Mouse (Mus musculus) kidney, postnatal 0 days (tissue): ENCODE results near the gene Aldh1a3. TPM values are rescaled to one million over a fixed set of nuclear protein-coding genes. Genes with fewer than 3 reads are reported as not detected.
A peak's percentile ranks its signal among the peaks of the same experiment; 100 is the strongest.

Source experiments
- ATAC-seq: fragments of 200-750 bp; cut with Nextera tagmentation; replicated peaks from 2 replicates; pipeline ENCODE4 v1.8.0; 2017; ENCODE audit warnings: low read depth, moderate number of reproducible peaks, moderate TSS enrichment, moderate library complexity; ENCODE audit not compliant: low FRiP score
- DNase-seq: peaks from one replicate; pipeline ENCODE4 v3.0.0-alpha.2; 2016; ENCODE audit warnings: low spot score
- H3K27ac ChIP-seq: fragments of 300-500 bp; sonication (generic); 2 replicates; pipeline ENCODE4 v1.5.1; 2014; ENCODE audit warnings: mild to moderate bottlenecking
- H3K27me3 ChIP-seq: fragments of 300-500 bp; sonication (generic); 2 replicates; pipeline ENCODE4 v1.6.1; 2014; ENCODE audit warnings: low read length, mixed read lengths; ENCODE audit not compliant: insufficient read depth
- H3K36me3 ChIP-seq: fragments of 300-500 bp; sonication (generic); 2 replicates; pipeline ENCODE4 v1.6.1; 2014; ENCODE audit warnings: low read length, mixed read lengths; ENCODE audit not compliant: insufficient read depth
- H3K4me1 ChIP-seq: fragments of 300-500 bp; sonication (generic); replicated peaks from 2 replicates; pipeline ENCODE4 v1.6.1; 2014; ENCODE audit warnings: antibody characterized with exemption, low read length, mixed read lengths; ENCODE audit not compliant: insufficient read depth
- H3K4me2 ChIP-seq: fragments of 300-500 bp; sonication (generic); 2 replicates; pipeline ENCODE4 v1.6.1; 2014; ENCODE audit warnings: mild to moderate bottlenecking, low read length, moderate library complexity, mixed read lengths
- H3K4me3 ChIP-seq: fragments of 300-500 bp; sonication (generic); replicated peaks from 2 replicates; pipeline ENCODE4 v1.5.1; 2014; ENCODE audit warnings: low read depth, low read length
- H3K9ac ChIP-seq: fragments of 300-500 bp; sonication (generic); 2 replicates; pipeline ENCODE4 v1.6.1; 2014; ENCODE audit warnings: low read depth, low read length
- H3K9me3 ChIP-seq: fragments of 300-500 bp; sonication (generic); replicated peaks from 2 replicates; pipeline ENCODE4 v1.6.1; 2016; ENCODE audit warnings: low read length, inconsistent platforms, mixed read lengths
- CTCF ChIP-seq: IDR thresholded peaks from 2 replicates; pipeline ENCODE4 v1.5.1; 2016; ENCODE audit warnings: antibody characterized with exemption, low read depth, mild to moderate bottlenecking, moderate library complexity
- WGBS: fragments of 180-500 bp; shearing (Covaris S2); extraction: QIAGEN DNeasy Blood & Tissue Kit; methylation state at CpG from one replicate; pipeline ENCODE4 v1.1.7; 2014; 5-methylcytosine and 5-hydroxymethylcytosine counted together
- polyA plus RNA-seq: library from polyadenylated mRNA; unstranded; fragments of >200 nt; fragmentation: Nextera tagmentation; extraction: Ambion mirVana; gene quantifications from 2 replicates; pipeline ENCODE4 v1.2.1, GENCODE M21; 2015

The Aldh1a3 gene
- polyA plus RNA-seq, 1 experiment from 2014 or later = 47.0 TPM

GRCm38 (mm10) chr7:66388621-66389532 lies 38.4 kb downstream of the Aldh1a3 start:
- Histone ChIP-seq H3K4me1 (no peaks in the 10 kb centered on the region; the same call in none of the 2 replicates), H3K9me3 (no peaks in the 10 kb centered on the region), H3K9ac (peak overlapping the region; percentile 77), H3K27ac (peak overlapping the region; percentile 85; the same call in 1 of the 2 replicates), H3K36me3 (no peaks in the 10 kb centered on the region), H3K27me3 (no peaks in the 10 kb centered on the region), H3K4me3 (peak overlapping the region; percentile 73), H3K4me2 (peak overlapping the region; percentile 97)
- peak; percentile 93 for TF ChIP-seq CTCF
- WGBS = 11% methylated on average over 28 of the region's 28 CpGs
- ATAC-seq (peak; percentile 69; the same call in 1 of the 2 replicates), DNase-seq (peak; percentile 96)

DNA sequence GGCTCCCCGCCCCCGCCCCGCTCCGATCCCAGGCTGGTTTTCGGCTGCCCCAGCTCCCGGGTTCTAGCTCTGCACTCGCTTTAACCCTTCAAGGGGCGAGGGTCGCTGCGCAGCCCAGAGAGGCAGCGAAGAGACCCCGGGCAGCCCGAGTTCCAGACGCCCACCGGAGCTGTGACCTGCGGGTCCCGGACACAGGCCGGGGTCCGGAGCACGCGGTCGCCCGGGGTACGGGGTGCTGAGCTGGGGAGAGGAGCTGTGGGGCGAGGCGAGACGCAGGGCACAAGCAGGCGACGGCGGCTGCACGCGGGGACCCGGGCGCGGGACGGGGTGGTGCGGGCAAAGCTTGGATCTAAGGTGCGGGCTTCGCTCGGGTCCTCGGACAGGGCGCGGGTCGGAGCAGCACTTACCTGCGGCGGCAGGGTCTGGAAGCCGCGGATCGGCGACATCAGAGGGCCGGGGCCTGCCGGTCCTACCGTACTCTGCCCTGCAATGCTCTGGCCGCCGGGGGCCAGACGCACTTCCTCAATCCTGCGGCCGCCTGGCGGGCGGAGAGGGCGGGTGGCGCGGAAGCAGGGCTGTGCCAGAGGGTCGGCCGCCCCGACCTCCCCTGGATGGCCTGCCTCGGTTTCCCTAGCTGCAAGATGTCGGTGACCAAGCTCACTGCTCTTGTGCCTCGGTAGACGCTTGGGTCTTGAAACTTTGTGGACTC lies 39.4 kb downstream of the Aldh1a3 start, which contains the start of gene Lrrk1:
Gene Lrrk1 (minus strand): TSS at position 538 of the 709 bp plus-strand sequence.
- peak within 1 kb of the TSS; percentile 97 for H3K4me2 ChIP-seq
- ATAC-seq = peak; percentile 67
- peak within 1 kb of the TSS; percentile 77 for H3K9ac ChIP-seq
- WGBS = under 1% methylated on average over 70 of the region's 70 CpGs
- no peaks in the 10 kb centered on the region for H3K27me3 ChIP-seq
- no peaks in the 10 kb centered on the region; the same call in none of the 2 replicates for H3K4me1 ChIP-seq
- no peaks in the 10 kb centered on the region for H3K36me3 ChIP-seq
- TF ChIP-seq CTCF = peak; percentile 57
- H3K9me3 ChIP-seq = no peaks in the 10 kb centered on the region
- H3K4me3 ChIP-seq = peak within 1 kb of the TSS; percentile 73
- DNase-seq = peak; percentile 68
- peak within 1 kb of the TSS; percentile 85 for H3K27ac ChIP-seq

DNA sequence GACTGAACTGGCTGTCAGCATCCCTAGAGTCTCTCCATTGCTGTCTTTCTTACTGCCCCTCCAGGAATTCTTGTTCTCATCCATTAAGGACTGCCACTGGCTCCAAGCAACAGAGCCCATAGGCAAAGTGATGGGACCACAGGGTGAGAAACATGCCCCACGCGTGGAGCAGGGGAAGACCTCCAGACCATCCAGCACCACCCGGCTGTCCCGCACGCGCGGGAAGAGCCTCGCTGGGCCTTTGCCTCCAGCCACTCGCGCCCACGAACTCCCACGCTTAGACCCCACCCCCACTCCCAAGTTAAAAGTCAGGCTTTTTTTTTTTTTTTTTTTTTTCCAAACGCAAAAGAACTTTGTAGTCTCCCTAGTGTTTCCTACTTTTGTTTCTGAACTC lies 39.9 kb downstream of the Aldh1a3 start:
- H3K4me3 ChIP-seq = peak overlapping the region; percentile 73
- 0 out of 2 replicates have a peak, but pooled peaks have one; percentile 7 for ATAC-seq
- peak overlapping the region; percentile 77 for H3K9ac ChIP-seq
- no peaks in the 10 kb centered on the region for H3K27me3 ChIP-seq
- TF ChIP-seq CTCF = no peak
- peak; percentile 39 for DNase-seq
- H3K9me3 ChIP-seq = no peaks in the 10 kb centered on the region
- no peaks in the 10 kb centered on the region for H3K36me3 ChIP-seq
- peak overlapping the region; percentile 97 for H3K4me2 ChIP-seq
- H3K27ac ChIP-seq = peak overlapping the region; percentile 85; the same call in 1 of the 2 replicates
- under 1% methylated on average over 13 of the region's 13 CpGs for WGBS
- no peaks in the 10 kb centered on the region; the same call in none of the 2 replicates for H3K4me1 ChIP-seq

GRCm38 (mm10) chr7:66386411-66386810 lies 40.9 kb downstream of the Aldh1a3 start:
- H3K27me3 ChIP-seq = no peaks in the 10 kb centered on the region
- H3K27ac ChIP-seq = no peak overlapping the region
- ATAC-seq = no peak
- H3K9me3 ChIP-seq = no peaks in the 10 kb centered on the region
- DNase-seq = no peak
- H3K4me3 ChIP-seq = no peak overlapping the region
- no peaks in the 10 kb centered on the region for H3K36me3 ChIP-seq
- 94% methylated on average over 6 of the region's 6 CpGs for WGBS
- H3K4me2 ChIP-seq = no peak overlapping the region
- TF ChIP-seq CTCF = no peak
- H3K9ac ChIP-seq = no peak overlapping the region
- no peaks in the 10 kb centered on the region; the same call in none of the 2 replicates for H3K4me1 ChIP-seq

DNA sequence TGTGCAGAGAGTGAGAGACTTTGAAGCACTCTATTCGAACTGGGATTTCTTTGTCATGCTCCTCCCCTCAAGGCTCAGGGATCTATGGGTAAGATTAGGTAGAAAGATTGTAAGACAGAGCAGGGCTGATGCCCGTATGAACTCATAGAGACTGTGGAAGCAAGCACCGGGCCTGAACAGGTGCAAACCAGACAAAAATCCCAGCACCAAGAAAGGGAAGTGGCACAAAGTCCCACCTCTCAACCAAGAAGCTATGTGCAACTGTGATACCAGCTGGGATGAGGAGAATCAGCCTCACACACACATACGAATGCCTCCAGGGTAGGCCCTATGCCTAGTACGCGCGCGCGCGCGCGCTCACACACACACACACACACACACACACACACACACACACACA lies 41.5 kb downstream of the Aldh1a3 start:
- WGBS = 93% methylated on average over 12 of the region's 12 CpGs
- no peak for ATAC-seq
- H3K36me3 ChIP-seq = 0 out of 2 replicates have a peak, but pooled peaks cover under 1% of the 10 kb centered on the region

DNA sequence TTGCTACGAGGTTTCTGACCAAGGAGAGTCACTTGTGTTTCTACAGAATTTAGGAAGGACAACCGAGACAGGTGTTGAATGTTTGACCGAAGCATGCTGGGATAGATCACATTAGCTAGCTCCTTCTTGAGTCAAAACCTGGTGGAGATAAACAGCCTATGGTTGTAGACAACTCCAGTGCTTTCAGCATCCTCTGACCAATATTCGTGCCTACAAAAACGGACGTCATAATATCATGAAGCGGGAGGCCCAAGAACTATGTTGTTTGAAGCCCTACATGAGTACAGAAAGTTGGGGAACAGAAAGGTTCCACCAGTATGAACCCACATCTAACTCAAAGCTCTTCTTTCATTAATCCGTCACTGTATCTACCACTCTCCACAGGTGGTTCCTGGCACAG lies 42.4 kb downstream of the Aldh1a3 start:
- Histone ChIP-seq H3K36me3 (0 out of 2 replicates have a peak, but pooled peaks cover 4% of the 10 kb centered on the region), H3K4me1 (no peaks in the 10 kb centered on the region; the same call in none of the 2 replicates), H3K4me2 (no peak overlapping the region), H3K9me3 (no peaks in the 10 kb centered on the region), H3K4me3 (no peak overlapping the region), H3K27me3 (no peaks in the 10 kb centered on the region), H3K27ac (peak overlapping the region; percentile 37; the same call in 1 of the 2 replicates), H3K9ac (no peak overlapping the region)
- ATAC-seq = no peak
- no peak for DNase-seq
- WGBS = 85% methylated on average over 8 of the region's 8 CpGs
- no peak for TF ChIP-seq CTCF

More for the DNA sequence above, 41.5 kb downstream of the Aldh1a3 start:
- Histone ChIP-seq H3K4me3 (no peak overlapping the region), H3K27ac (no peak overlapping the region), H3K4me2 (no peak overlapping the region), H3K4me1 (no peaks in the 10 kb centered on the region; the same call in none of the 2 replicates), H3K9ac (no peak overlapping the region), H3K9me3 (no peaks in the 10 kb centered on the region), H3K27me3 (no peaks in the 10 kb centered on the region)
- no peak for TF ChIP-seq CTCF
- DNase-seq = no peak
